Mouse (Mus musculus): Measurements from ENCODE around the gene Rpl9-ps1.

- TF ChIP-seq CTCF (IDR thresholded peaks at IDR 0.05; ENCODE audit: low read depth) (no peak), EP300 (IDR thresholded peaks at IDR 0.05; ENCODE audit: low read depth) (no peak)
Measured at GRCm38 (mm10) chr11:83634425-83634824, 11.0 kb downstream of the Rpl9-ps1 start.

All from liver, embryonic 14.5 days (tissue).